Mouse (Mus musculus) ES-E14 (cell line): ENCODE measurements at regions not wholly inside any gene's neighbourhood (a gene's known extent, or its start where the extent isn't known, plus 50 kb on each side); places are given as distances from the start of the nearest gene placed in this dataset.

Experiments
- DNase-seq: peaks from one replicate; pipeline ENCODE4 v3.0.0-alpha.2; 2013; ENCODE audit warnings: low read depth, low spot score
- H3K27ac ChIP-seq: 2 replicates; pipeline ENCODE4 v1.5.1; 2012; ENCODE audit warnings: low read depth, mild to moderate bottlenecking, low read length, moderate library complexity, mixed read lengths; ENCODE audit not compliant: poor library complexity, insufficient read depth, severe bottlenecking
- H3K36me3 ChIP-seq: 2 replicates; pipeline ENCODE4 v1.6.1; 2012; ENCODE audit warnings: mild to moderate bottlenecking, low read length, moderate library complexity, mixed read lengths; ENCODE audit not compliant: control insufficient read depth, poor library complexity, insufficient read depth, severe bottlenecking
- H3K4me1 ChIP-seq, 2 experiments: fragments of 150-350 bp in 1 of 2; sonication (generic) in 1 of 2; 2 replicates each; pipeline ENCODE4 v1.6.1; 2012; ENCODE audit warnings: low read length in 2 of 2, mild to moderate bottlenecking in 1 of 2, mixed read lengths in 1 of 2; ENCODE audit not compliant: control insufficient read depth in 2 of 2, insufficient read depth in 2 of 2, poor library complexity in 1 of 2
- H3K4me3 ChIP-seq, 2 experiments: fragments of 150-350 bp in 1 of 2; sonication (generic) in 1 of 2; 2 replicates each; pipeline ENCODE4 v1.5.1; 2012; ENCODE audit warnings: low read length in 2 of 2, low read depth in 1 of 2, mild to moderate bottlenecking in 1 of 2, mixed read lengths in 1 of 2; ENCODE audit not compliant: insufficient read depth in 1 of 2, poor library complexity in 1 of 2, severe bottlenecking in 1 of 2
- H3K9ac ChIP-seq: 2 replicates; pipeline ENCODE4 v1.6.1; 2012; ENCODE audit warnings: low read depth, mild to moderate bottlenecking, low read length, mixed read lengths; ENCODE audit not compliant: poor library complexity, insufficient read depth, severe bottlenecking
- H3K9me3 ChIP-seq: fragments of 150-350 bp; sonication (generic); 2 replicates; pipeline ENCODE4 v1.6.1; 2012; ENCODE audit warnings: low read depth, mild to moderate bottlenecking, low read length; ENCODE audit not compliant: control insufficient read depth, insufficient read depth
- CHD2 ChIP-seq: IDR thresholded peaks from 2 replicates; pipeline ENCODE4 v1.6.1; 2014; ENCODE audit warnings: mild to moderate bottlenecking, low read depth, low read length, inconsistent platforms
- HCFC1 ChIP-seq: IDR thresholded peaks from 2 replicates; pipeline ENCODE4 v1.6.1; 2012; ENCODE audit warnings: low read length, inconsistent platforms, borderline replicate concordance; ENCODE audit not compliant: insufficient read depth
- MAFK ChIP-seq: IDR thresholded peaks from 2 replicates; pipeline ENCODE4 v1.6.1; 2014; ENCODE audit warnings: mild to moderate bottlenecking, low read depth, low read length, inconsistent platforms; ENCODE audit not compliant: insufficient read depth
- ZC3H11A ChIP-seq: IDR thresholded peaks from 2 replicates; pipeline ENCODE4 v1.6.1; 2012; ENCODE audit warnings: low read depth, mild to moderate bottlenecking, inconsistent platforms, low read length, borderline replicate concordance
- ZNF384 ChIP-seq: IDR thresholded peaks from 2 replicates; pipeline ENCODE4 v1.6.1; 2012; ENCODE audit warnings: low read depth, low read length, inconsistent platforms
- in situ Hi-C, 2 experiments: fragments of 600-800 bp; cut with MboI; formaldehyde crosslinking; loops; one replicate each; pipeline ENCODE4 v1.15.1; 2025; ENCODE audit warnings: low sequenced_read_pairs in 2 of 2, inconsistent platforms in 1 of 2; ENCODE audit not compliant: unreplicated experiment in 2 of 2

GRCm38 (mm10) chr19:60384721-60385120 is 83.4 kb downstream of the Prlhr start:
- TF ChIP-seq MAFK (no peak), CHD2 (no peak), HCFC1 (no peak), ZNF384 (no peak), ZC3H11A (no peak)
- H3K9me3 ChIP-seq, result no peaks in the 10 kb centered on the region
- no peak overlapping the region for H3K27ac ChIP-seq
- no peak for DNase-seq
- no peak overlapping the region for H3K9ac ChIP-seq
- H3K36me3 ChIP-seq, result no peaks in the 10 kb centered on the region
- in situ Hi-C loops, result no loop called here
- no peaks in the 10 kb centered on the region for H3K4me1 ChIP-seq
- no peak overlapping the region for H3K4me3 ChIP-seq

- H3K36me3 ChIP-seq, result no peaks in the 10 kb centered on the region
- TF ChIP-seq HCFC1, result no peak
- no peak for TF ChIP-seq ZNF384
- TF ChIP-seq MAFK, result no peak
- no peak for TF ChIP-seq CHD2
- TF ChIP-seq ZC3H11A, result no peak
- no peaks in the 10 kb centered on the region for H3K9me3 ChIP-seq
- H3K27ac ChIP-seq, result no peak overlapping the region
- no peak for DNase-seq
- in situ Hi-C loops, result no loop called here
- H3K9ac ChIP-seq, result no peak overlapping the region
- no peak overlapping the region for H3K4me3 ChIP-seq
- no peaks in the 10 kb centered on the region for H3K4me1 ChIP-seq
Measured at GRCm38 (mm10) chr19:60382661-60383060, 85.4 kb downstream of the Prlhr start.

- no peak for DNase-seq
- no peaks in the 10 kb centered on the region for H3K4me1 ChIP-seq
- H3K36me3 ChIP-seq, result no peaks in the 10 kb centered on the region
- H3K9ac ChIP-seq, result no peak overlapping the region
- in situ Hi-C loops, result no loop called here
- no peak overlapping the region for H3K4me3 ChIP-seq
- no peaks in the 10 kb centered on the region for H3K9me3 ChIP-seq
- TF ChIP-seq HCFC1 (no peak), ZNF384 (no peak), ZC3H11A (no peak), CHD2 (no peak), MAFK (no peak)
- H3K27ac ChIP-seq, result no peak overlapping the region
Measured at GRCm38 (mm10) chr19:60379030-60379605, 89.0 kb downstream of the Prlhr start.

- no peak for DNase-seq
- Histone ChIP-seq H3K27ac (no peak overlapping the region), H3K9me3 (no peaks in the 10 kb centered on the region), H3K36me3 (no peaks in the 10 kb centered on the region), H3K9ac (no peak overlapping the region), H3K4me1 (no peaks in the 10 kb centered on the region), H3K4me3 (no peak overlapping the region)
- in situ Hi-C loops, result no loop called here
- TF ChIP-seq HCFC1 (no peak), ZNF384 (no peak), ZC3H11A (no peak), MAFK (no peak), CHD2 (no peak)
Measured at GRCm38 (mm10) chr19:60363988-60364599, 104.0 kb downstream of the Prlhr start.
